Mouse (Mus musculus) embryo, embryonic 10.5 days (tissue): ENCODE data around the gene Dstn.
A peak's percentile ranks its signal among the peaks of the same experiment; 100 is the strongest.

Source experiments
- DNase-seq: peaks from one replicate; pipeline ENCODE4 v3.0.0-alpha.2; 2015; ENCODE audit warnings: low spot score

The Dstn gene

DNA sequence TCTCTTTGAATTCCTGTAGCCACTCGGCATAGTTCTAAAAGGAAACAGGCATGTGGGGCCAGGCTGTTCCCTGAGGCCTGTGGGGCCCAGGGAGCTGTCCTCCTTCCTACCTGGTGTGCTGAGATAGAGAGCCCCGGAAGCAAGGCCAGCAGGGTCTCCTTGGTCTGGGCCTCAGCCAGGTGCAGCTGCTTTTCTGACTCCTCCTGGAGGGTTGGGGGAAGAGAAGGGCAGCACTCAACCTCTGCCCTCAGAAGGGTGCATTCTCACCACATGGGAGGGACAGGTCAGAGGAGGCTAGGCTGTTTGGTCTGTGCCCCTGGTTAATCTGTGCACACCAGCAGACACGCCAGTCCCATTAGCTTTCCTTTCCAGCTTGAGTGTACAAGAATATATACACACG lies 39.9 kb downstream of the Dstn start:
- no peak for DNase-seq

DNA sequence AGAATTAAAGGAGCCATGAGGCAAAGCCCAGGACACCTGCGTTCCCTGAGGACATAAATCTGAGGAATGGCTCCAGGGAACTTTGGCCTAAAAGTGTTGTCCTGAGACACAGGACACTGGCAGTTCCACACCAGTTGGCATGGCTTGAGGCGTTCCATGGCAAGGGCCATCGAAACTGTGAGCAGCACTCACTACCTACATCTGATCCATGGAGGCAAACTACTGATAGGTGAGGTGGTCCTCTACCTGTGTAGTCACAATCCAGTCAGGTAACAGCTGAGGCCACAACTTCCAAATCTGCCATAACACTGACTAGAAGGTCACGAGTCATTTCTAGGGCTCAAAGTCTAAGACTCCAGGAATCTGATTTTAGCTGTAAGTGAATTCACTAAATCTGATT lies 40.6 kb downstream of the Dstn start:
- DNase-seq: no peak

DNA sequence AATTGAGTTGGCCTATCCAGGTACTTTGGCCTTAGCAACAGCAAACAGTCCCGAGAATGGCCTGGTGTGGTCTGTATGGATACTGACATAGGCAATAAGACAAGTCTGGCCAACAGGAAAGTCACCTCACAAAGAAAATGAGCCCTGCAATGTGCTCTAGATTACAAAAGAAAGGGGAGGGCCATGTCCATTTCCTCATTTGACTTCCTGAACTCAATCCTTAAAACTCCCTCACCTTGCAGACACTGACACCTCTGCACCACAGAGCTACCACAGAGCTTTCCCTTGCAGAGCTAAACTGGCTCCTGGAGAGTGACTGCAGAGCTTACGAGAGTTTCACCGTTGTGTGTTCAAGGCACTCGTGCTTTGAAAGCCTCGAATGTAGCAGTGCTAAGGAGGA lies 47.1 kb downstream of the Dstn start:
- no peak for DNase-seq

DNA sequence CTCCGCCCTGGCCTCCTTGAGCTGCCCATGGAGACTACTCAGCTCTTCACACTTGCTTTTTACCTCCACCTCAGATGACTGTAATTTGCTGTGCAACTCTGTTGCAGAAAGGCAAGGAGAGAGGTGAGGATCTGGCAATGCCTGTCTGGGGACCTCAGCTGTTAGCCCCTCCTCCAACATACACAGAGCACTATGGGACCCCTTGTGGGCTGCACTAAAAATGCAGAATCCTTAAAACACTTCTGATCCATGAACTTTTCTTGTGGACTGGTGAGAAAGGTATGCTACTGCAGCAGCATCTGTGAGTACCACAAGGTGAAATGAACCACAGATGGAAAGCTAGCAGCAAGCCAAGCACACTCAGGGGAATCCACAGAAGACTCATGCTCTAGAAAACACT lies 48.2 kb downstream of the Dstn start:
- no peak for DNase-seq

DNA sequence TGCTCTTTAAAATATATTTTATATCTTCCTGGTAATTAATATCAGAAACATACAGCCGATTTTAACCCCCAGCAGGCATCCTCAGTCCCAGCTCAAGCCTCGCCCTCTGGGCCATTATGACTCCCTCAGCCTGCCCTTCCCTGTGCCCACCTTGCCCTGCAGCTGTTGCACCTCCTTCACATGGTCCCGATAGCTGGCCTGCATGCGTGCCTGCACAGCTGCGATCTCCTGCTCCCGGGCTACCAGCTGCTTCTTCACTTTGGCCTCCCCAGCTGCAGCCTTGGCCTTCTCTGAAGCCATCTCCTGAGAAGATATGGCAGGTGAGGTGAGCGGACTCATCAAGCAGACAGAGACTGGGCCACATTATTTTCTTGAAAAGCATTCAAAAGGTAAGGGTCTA lies 54.1 kb downstream of the Dstn start:
- DNase-seq: no peak

DNA sequence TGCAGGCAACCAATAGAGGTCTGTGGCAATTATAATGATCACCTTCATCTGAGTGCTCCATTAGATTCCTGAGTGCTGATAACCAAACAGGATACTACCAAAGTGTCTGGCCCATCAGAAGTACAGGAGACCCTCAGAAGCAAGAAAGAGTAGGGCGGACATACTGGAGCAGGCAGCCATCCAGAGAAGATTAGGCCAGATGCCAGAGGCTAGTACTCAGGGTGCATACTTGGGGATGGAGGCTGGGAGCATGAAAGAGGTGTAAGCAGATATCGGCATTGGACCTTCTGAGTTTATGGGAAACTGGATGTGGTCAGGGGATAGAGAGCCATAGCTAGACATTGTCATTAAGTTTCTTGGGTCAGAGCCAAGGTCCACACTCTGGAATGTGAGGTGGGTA lies 55.7 kb downstream of the Dstn start:
- no peak for DNase-seq

DNA sequence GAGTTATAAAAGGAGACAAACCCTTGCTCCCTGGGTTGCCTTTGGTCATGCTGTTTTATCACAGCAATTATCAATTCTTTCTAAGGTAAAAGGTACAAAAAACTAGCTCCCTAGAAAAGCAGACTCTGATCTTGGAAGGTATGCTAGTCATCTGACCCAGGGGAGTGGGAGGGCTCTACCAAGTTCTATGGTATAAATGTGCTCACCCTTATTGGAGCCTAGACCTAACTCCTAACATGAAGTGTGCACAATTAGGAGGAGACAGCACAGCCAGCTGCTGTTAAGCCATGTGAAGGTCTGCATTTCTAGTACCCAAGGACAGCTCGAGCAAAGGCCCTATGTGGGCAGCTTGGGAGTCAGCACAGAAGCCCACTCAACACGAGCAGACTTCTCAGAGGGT lies 56.8 kb downstream of the Dstn start:
- no peak for DNase-seq

DNA sequence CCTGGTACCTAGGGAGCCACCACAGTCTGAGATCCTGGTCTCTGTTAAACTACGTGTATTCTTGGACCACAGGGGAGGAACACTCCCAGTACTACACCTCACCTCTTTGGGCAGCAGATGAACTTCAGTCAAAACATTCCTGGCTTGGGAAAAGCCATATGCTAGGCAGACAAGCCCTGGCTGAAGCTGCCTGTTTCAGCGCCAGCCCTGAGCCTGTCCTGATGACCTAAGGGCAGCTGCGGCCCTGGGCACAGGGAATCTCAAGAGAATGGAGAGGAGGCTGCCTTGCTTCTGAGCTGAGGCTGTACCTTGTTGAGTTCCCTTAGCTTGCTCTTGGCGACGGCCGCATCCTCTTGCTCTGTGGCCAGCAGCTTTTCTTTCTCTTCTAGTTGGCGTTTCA lies 58.0 kb downstream of the Dstn start:
- no peak for DNase-seq

DNA sequence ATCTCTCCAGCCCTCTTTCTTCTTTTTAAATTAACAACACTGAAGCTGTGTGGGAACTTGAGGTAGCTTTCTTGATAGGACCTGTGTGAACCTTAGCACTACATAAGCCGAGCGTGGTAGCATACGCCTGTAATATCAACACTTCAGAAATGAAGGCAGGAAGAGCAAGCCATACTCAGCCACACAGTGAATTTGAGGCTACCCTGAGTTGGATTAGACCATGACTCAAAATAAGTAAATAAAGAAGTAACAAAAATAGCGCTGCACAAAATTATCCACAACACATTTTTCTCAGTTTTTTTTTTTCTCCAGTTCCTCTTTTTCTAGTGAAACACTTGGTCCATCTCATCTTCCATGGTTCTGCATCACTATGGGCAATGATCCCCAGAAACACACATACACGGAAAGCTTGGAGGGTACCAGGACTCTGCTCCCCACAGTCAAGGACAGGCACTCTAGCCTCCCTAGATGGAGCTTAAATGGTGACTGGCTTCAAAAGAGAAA lies 60.1 kb downstream of the Dstn start:
- no peak for DNase-seq

DNA sequence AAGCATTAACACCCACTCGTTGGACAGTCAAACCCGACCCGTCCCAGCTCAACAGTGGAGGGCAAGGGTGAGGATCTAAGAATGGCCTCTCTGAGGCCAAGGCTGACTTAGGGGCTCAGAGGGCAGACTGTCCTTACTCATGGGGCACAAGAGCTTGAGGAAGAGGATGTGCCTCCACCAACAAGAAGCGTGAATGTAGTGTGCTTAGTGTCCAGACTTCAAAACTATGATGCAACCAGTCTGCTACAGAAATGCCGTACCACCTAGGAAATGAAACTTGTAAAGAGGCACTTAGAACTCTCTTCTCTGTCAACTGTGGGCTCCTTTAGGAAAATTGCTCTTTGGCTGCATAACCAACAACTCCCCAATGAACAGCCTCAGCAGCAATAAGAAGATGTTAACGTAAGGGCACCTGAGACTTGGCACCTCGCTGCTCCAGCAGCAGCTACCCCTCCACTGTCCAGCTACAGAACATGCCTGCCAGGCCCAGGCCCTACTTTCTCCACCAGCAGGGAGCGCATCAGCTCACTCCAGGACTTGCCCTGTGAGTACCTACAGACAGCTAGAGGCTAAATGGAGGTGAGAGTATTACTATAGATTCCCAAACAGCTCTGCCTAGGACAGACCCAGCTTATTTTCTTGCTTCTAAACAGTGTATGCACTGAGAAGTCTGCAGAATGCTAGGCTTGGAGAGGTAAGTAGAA lies 63.5 kb downstream of the Dstn start:
- no peak for DNase-seq

DNA sequence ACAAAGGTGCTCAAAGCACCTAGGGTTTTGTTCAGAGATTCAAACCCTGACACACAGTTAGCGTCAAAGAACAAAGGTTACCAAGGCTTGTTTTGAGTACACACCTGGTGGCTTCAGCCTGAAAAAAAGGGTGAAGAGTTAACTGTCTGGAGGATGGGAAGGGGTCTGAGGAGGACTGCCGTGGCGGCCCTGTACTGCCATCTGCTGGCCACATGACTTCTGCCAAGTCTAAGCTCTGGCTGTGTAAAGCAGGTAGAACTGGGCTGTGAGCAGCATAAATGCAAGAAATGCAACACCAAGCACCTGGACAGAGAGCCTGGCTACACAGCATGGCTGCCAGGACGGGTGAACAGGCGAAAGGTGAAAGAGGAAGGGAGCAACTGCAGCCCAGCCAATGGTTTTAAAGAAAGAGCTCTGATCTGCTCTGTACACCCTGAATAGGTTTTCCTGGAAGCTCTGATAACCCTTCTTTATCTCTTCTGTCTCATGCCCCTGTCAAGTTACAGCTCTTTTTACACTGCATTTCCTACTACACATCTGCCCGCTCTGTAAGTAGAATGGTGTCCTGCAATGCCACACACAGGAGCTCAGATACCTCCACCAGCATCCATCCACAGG lies 65.8 kb downstream of the Dstn start:
- peak; percentile 78 for DNase-seq

DNA sequence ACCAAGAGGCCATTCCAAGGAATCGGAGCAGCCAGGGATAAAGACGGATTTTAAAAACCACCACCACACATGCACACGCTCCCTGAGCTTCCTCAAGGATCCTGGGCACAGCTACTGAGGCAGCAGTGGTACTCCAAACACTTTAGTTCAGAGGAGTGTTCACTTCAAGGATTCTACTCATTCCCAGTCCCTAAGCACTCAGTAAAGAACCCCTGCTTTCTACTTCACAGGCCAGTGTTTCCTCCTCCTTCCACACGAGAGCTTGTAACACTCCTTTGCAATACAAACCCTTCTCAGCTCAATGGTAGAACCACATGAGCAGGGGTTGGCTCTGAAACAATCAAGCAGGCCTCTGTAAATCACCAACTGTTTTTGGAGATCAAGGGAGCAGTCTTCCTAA lies 67.0 kb downstream of the Dstn start:
- no peak for DNase-seq

DNA sequence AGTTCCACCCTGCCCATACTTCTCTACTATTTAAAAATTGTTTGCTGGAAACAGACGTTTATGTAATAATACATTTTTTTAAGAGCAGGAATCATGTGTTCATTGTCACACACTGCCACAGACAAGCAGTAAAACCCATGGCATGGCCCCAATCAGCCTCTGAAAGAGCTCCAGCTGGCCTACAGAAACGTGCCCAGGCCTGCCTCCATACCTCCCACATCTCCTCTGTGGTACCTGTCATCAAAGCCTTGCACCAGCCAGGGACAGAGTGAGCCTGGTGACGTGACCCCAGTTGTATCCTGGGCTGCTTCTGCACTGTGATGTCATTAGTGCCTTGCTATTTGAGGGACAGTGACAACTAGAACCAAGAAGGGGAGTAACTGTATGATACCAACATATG lies 67.8 kb downstream of the Dstn start:
- no peak for DNase-seq

DNA sequence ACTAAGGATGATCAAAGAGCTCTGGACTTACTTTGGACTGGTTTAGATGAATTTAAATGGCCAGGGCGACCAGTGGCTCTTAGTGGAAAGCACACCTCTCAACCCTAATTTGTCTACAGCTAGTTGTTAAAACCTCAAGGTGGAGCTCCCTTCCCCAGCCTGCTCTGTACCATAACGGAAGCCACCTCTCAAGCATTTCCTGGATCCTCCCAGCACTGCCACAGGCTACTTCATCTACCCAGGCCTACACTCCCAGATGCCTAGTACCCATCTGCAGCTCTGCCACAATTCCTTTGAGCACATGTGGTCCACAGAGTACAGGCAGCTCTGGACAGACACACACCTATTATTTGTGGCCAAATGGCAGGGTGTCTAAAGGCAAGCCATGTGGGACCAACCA lies 68.4 kb downstream of the Dstn start:
- no peak for DNase-seq

DNA sequence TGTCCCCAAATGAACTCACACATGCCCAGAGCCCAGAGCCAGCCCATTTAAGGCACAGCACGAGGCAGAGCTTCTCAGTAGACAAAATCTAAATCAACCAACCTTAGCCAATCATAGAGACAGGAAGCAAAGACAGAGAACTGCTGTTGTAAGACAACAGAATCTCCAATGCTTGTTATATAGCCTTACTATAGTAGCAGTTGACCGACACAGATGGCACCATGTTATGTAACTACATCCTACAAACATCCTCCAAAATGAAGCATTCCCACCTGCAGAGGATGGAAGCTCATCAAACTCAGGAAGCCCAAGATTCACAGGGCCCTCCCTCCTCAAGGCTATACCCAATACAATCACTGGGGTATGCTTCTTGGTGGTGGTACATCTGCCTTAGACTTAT lies 72.4 kb downstream of the Dstn start:
- DNase-seq: no peak

DNA sequence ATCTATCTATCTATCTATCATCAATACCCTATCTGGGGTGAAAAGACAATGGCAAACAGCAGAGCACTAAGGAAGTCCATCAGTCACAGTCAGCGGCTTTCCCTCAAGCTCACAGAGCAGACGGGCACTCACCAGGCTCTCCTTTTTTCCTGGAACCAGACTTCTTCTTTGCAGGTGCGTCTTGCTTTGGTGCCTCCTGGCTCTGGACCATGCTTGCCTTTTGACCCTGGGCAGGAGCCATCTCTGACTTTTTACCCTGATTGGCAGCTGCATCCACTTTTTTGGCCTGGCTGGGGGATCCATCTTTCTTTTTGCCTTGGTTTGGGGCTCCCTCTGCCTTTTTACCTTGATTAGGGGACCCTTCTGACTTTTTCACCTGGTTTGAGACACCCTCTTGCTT lies 72.9 kb downstream of the Dstn start:
- DNase-seq: no peak

DNA sequence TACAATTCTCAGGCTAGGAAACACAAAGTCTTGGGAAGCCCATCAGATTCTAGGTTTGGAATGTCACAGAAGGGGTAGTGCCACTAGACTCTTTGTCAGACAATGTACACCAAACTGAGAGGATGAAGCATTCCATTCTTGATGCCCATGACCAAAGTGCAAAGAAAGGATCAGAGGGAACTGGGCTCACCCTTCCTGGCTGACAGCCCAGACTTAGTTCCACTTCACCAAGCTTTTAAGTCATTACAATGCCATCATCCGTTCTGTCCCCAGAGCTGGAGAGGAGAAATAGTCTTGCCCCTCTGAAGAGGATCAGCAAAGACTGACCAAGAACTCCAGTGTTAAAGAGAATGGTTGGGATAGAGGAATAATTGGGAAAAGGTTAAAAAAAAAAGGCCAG lies 75.9 kb downstream of the Dstn start:
- DNase-seq: no peak

DNA sequence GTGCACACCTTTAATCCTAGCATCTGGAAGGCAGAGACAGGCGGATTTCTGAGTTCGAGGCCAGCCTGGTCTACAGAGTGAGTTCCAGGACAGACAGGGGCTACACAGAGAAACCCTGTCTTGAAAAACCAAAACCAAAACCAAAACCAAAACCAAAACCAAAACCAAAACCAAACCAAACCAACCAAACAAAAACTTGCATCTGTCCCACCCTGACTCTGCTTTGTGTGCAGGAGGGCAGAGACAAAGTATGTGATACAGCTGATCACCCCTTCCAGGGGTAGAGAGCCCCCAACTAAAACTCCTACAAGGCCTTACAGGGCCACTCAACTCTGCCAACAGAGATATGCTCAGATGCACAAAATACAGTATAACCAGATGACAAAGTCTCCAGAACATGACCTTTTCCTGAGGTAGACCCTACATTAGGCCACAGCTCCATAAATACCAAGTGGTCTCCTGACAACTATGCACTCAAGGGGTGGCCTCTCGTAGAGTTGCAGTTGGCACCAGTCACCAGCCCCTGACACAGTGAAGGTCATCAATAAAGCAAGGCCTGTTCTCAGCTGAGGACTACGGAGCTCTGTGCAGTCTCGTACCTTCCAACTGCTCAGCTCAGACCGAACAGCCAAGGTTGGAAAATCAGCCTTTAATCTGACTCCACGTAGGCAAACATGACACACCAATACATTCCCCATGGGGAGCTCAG lies 77.0 kb downstream of the Dstn start:
- DNase-seq: no peak
